Mouse (Mus musculus) kidney, postnatal 0 days (tissue): ENCODE measurements around the gene Mcu. TPM values are rescaled to one million over a fixed set of nuclear protein-coding genes. Genes with fewer than 3 reads are reported as not detected.

Experiments
- ATAC-seq: fragments of 200-750 bp; cut with Nextera tagmentation; replicated peaks from 2 replicates; pipeline ENCODE4 v1.8.0; 2017; ENCODE audit warnings: low read depth, moderate number of reproducible peaks, moderate TSS enrichment, moderate library complexity; ENCODE audit not compliant: low FRiP score
- DNase-seq: peaks from one replicate; pipeline ENCODE4 v3.0.0-alpha.2; 2016; ENCODE audit warnings: low spot score
- H3K27ac ChIP-seq: fragments of 300-500 bp; sonication (generic); 2 replicates; pipeline ENCODE4 v1.5.1; 2014; ENCODE audit warnings: mild to moderate bottlenecking
- H3K27me3 ChIP-seq: fragments of 300-500 bp; sonication (generic); 2 replicates; pipeline ENCODE4 v1.6.1; 2014; ENCODE audit warnings: low read length, mixed read lengths; ENCODE audit not compliant: insufficient read depth
- H3K36me3 ChIP-seq: fragments of 300-500 bp; sonication (generic); 2 replicates; pipeline ENCODE4 v1.6.1; 2014; ENCODE audit warnings: low read length, mixed read lengths; ENCODE audit not compliant: insufficient read depth
- H3K4me1 ChIP-seq: fragments of 300-500 bp; sonication (generic); replicated peaks from 2 replicates; pipeline ENCODE4 v1.6.1; 2014; ENCODE audit warnings: antibody characterized with exemption, low read length, mixed read lengths; ENCODE audit not compliant: insufficient read depth
- H3K4me2 ChIP-seq: fragments of 300-500 bp; sonication (generic); 2 replicates; pipeline ENCODE4 v1.6.1; 2014; ENCODE audit warnings: mild to moderate bottlenecking, low read length, moderate library complexity, mixed read lengths
- H3K4me3 ChIP-seq: fragments of 300-500 bp; sonication (generic); replicated peaks from 2 replicates; pipeline ENCODE4 v1.5.1; 2014; ENCODE audit warnings: low read depth, low read length
- H3K9ac ChIP-seq: fragments of 300-500 bp; sonication (generic); 2 replicates; pipeline ENCODE4 v1.6.1; 2014; ENCODE audit warnings: low read depth, low read length
- H3K9me3 ChIP-seq: fragments of 300-500 bp; sonication (generic); replicated peaks from 2 replicates; pipeline ENCODE4 v1.6.1; 2016; ENCODE audit warnings: low read length, inconsistent platforms, mixed read lengths
- CTCF ChIP-seq: IDR thresholded peaks from 2 replicates; pipeline ENCODE4 v1.5.1; 2016; ENCODE audit warnings: antibody characterized with exemption, low read depth, mild to moderate bottlenecking, moderate library complexity
- WGBS: fragments of 180-500 bp; shearing (Covaris S2); extraction: QIAGEN DNeasy Blood & Tissue Kit; methylation state at CpG from one replicate; pipeline ENCODE4 v1.1.7; 2014; 5-methylcytosine and 5-hydroxymethylcytosine counted together
- polyA plus RNA-seq: library from polyadenylated mRNA; unstranded; fragments of >200 nt; fragmentation: Nextera tagmentation; extraction: Ambion mirVana; gene quantifications from 2 replicates; pipeline ENCODE4 v1.2.1, GENCODE M21; 2015

Gene Mcu
- polyA plus RNA-seq, 1 experiment from 2014 or later = 36.5 TPM

DNA sequence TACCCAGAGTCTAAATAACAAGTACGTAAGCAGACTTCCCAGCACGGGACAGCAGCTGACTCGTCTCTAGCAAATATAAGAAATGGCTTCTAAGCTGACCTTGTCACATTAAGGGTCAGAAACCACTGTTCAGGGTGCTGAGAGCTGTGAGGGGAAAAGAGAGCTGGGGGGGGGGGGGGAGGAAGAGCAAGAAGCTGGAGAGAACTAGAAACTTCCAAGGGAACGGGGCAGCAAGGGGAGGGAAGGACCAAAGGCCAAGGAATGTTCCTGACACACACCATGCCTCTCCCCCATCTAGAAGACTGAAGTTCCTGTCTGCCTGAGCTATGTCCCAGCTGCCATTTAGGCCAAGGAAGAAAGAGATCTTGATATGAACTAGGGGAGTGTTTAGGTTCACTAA, 190.1 kb downstream of the Mcu start:
- no peak overlapping the region for H3K27ac ChIP-seq
- ATAC-seq (no peak), DNase-seq (peak; percentile 63)
- WGBS = 34% methylated on average over 4 of the region's 4 CpGs
- no peak overlapping the region for H3K9ac ChIP-seq
- no peak overlapping the region for H3K4me2 ChIP-seq
- no peak for TF ChIP-seq CTCF
- H3K4me1 ChIP-seq = 0 out of 2 replicates have a peak, but pooled peaks cover 11% of the 10 kb centered on the region
- H3K27me3 ChIP-seq = no peaks in the 10 kb centered on the region
- no peaks in the 10 kb centered on the region for H3K36me3 ChIP-seq
- H3K4me3 ChIP-seq = no peak overlapping the region
- no peaks in the 10 kb centered on the region for H3K9me3 ChIP-seq

DNA sequence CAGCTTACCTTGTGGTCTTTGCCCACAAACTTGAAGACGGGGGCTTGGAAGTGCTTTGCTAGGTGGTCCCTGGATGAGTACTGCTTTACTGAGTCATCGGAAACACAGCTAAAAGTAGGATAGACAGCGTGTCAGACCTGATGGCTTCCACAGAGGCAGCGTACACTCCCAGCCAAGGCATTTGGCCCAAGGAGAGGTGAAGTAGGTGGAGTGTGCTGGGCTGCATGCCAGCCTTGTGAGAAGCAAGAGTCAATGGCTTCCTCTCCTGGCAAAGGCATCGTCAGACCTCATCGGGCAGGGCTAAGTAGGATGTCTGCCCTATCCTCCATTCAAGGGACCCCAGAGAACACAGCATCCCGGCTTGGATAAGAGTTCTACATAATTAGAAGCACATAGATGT, 191.1 kb downstream of the Mcu start:
- whole genome bisulfite sequencing = 72% methylated on average over 7 of the region's 7 CpGs
- no peaks in the 10 kb centered on the region for H3K9me3 ChIP-seq
- H3K4me3 ChIP-seq = no peak overlapping the region
- no peaks in the 10 kb centered on the region for H3K27me3 ChIP-seq
- no peaks in the 10 kb centered on the region for H3K36me3 ChIP-seq
- peak overlapping the region; percentile 28; the same call in 1 of the 2 replicates for H3K27ac ChIP-seq
- DNase-seq (no peak), ATAC-seq (no peak)
- H3K9ac ChIP-seq = no peak overlapping the region
- H3K4me1 ChIP-seq = 0 out of 2 replicates have a peak, but pooled peaks cover 8% of the 10 kb centered on the region
- TF ChIP-seq CTCF = no peak
- no peak overlapping the region for H3K4me2 ChIP-seq

DNA sequence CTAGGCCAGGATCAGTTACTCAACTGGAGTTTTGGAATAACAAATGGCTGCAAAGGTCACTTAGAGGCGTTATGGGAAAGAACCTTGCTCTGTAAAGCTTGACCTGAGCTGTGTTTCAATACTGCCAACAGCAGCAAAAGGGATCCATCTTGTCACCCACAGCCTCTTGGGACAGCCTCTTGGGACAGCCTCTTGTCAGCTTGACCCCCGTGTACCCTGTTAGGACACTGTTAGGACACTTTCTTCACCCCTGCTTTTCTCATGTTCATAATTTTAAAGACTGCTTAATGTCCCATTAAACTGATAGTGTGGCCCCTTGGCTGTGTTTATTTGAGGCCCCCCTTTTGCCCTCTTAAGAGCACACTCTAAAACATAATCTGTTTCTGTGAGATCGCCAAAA, 192.0 kb downstream of the Mcu start:
- Histone ChIP-seq H3K4me2 (no peak overlapping the region), H3K9ac (no peak overlapping the region), H3K27me3 (no peaks in the 10 kb centered on the region), H3K9me3 (no peaks in the 10 kb centered on the region), H3K36me3 (no peaks in the 10 kb centered on the region), H3K27ac (no peak overlapping the region), H3K4me3 (no peak overlapping the region), H3K4me1 (0 out of 2 replicates have a peak, but pooled peaks cover 4% of the 10 kb centered on the region)
- peak; percentile 81 for DNase-seq
- WGBS = 23% methylated on average over 3 of the region's 3 CpGs
- peak; percentile 69; the same call in 1 of the 2 replicates for ATAC-seq
- TF ChIP-seq CTCF = no peak

DNA sequence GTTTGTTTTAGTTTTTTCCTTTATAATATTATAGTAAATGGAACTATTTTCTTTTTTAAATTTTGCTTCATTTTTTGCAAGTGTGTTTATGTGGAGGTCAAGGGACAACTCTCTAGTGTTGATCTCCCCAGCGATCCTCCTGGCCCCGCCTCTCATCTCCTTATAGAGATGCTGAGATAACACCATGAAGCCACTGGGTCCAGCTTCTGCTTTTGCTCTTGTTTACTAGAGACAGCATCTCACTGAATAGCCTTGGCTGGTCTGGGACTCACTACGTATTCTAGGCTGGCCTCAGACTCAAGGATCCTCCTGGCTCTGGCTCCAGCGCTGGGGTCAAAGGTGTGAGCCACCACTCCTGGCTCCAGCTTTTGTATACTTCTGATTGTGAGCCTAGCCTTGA, 197.0 kb downstream of the Mcu start:
- TF ChIP-seq CTCF = no peak
- no peaks in the 10 kb centered on the region for H3K36me3 ChIP-seq
- H3K27me3 ChIP-seq = no peaks in the 10 kb centered on the region
- DNase-seq (no peak), ATAC-seq (no peak)
- H3K27ac ChIP-seq = no peak overlapping the region
- H3K9ac ChIP-seq = no peak overlapping the region
- 92% methylated on average over 4 of the region's 4 CpGs for WGBS
- no peaks in the 10 kb centered on the region for H3K4me1 ChIP-seq
- no peak overlapping the region for H3K4me3 ChIP-seq
- no peak overlapping the region for H3K4me2 ChIP-seq
- H3K9me3 ChIP-seq = no peaks in the 10 kb centered on the region

DNA sequence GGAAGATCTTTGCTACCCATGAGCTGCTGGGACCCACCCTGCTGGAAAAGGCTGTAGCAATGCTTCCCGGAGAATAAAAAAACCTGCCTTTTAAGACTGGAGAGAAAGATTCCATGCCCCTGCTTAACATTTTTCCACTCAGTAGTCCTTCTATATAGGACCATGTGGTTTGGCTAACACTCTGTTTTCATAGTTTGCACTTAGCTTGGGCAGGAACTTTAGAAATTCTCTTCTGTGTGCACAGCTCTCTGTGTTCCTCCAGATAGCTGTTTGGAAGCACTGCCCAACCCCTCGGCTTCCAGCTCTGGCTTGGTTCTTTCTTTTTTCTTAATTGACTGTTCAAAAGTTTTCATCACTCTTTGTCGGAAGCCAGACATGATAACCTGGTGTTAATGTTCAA, 199.9 kb downstream of the Mcu start:
- no peak for TF ChIP-seq CTCF
- no peaks in the 10 kb centered on the region for H3K36me3 ChIP-seq
- H3K9ac ChIP-seq = no peak overlapping the region
- no peak overlapping the region for H3K4me3 ChIP-seq
- no peak for DNase-seq
- no peaks in the 10 kb centered on the region for H3K27me3 ChIP-seq
- no peak overlapping the region for H3K4me2 ChIP-seq
- H3K9me3 ChIP-seq = no peaks in the 10 kb centered on the region
- H3K4me1 ChIP-seq = no peaks in the 10 kb centered on the region
- ATAC-seq = no peak
- 88% methylated on average over 3 of the region's 3 CpGs for WGBS
- H3K27ac ChIP-seq = no peak overlapping the region

DNA sequence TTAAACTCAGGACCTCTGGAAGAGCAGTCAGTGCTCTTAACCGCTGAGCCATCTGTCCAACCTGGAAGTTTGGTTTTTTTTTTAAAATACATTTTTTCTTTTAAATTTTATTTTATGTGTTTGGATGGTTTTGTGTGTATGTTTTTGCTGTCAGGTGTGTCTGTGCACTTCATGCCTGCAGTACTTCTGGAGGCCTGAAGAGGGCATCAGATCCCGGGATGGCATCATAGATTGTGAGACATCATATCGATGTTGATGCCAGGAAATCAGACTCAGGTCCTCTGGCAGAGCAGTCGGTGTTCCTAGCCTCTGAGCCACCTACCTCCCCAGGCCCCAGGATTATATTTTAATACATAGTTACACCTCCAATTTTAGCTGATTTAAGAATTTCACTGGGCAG, 202.8 kb downstream of the Mcu start:
- no peak overlapping the region for H3K27ac ChIP-seq
- TF ChIP-seq CTCF = peak; percentile 27; the same call in 1 of the 2 replicates
- ATAC-seq (no peak), DNase-seq (no peak)
- no peaks in the 10 kb centered on the region for H3K36me3 ChIP-seq
- H3K27me3 ChIP-seq = no peaks in the 10 kb centered on the region
- no peak overlapping the region for H3K4me2 ChIP-seq
- WGBS = 91% methylated on average over 4 of the region's 4 CpGs
- H3K4me3 ChIP-seq = no peak overlapping the region
- H3K9me3 ChIP-seq = no peaks in the 10 kb centered on the region
- no peak overlapping the region for H3K9ac ChIP-seq
- H3K4me1 ChIP-seq = no peaks in the 10 kb centered on the region

DNA sequence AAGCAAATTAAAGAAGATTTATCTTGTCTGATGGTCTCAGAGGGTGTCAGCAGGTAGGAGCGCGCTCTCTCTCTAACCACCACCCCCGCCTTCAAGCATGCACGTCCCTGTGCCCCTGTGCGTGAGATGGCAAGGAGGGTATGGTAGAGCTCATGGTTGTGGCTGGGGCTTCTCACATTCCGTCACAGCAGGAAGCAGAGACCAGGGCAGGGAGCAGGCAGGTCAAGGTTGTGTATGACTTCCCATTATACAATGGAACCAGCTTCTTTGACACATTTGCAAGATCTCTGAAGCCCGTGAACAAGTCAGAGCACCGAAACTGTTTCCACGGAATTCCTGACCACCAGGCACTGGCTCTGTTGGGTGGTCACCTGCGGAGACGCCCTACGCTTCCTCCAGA, 206.2 kb downstream of the Mcu start:
- H3K4me2 ChIP-seq = no peak overlapping the region
- no peaks in the 10 kb centered on the region for H3K9me3 ChIP-seq
- no peak for TF ChIP-seq CTCF
- H3K4me1 ChIP-seq = 0 out of 2 replicates have a peak, but pooled peaks cover 3% of the 10 kb centered on the region
- no peaks in the 10 kb centered on the region for H3K27me3 ChIP-seq
- H3K36me3 ChIP-seq = no peaks in the 10 kb centered on the region
- no peak overlapping the region for H3K4me3 ChIP-seq
- ATAC-seq (no peak), DNase-seq (no peak)
- H3K9ac ChIP-seq = no peak overlapping the region
- no peak overlapping the region for H3K27ac ChIP-seq
- WGBS = 55% methylated on average over 12 of the region's 12 CpGs
